Mouse (Mus musculus) 416B (cell line): ENCODE measurements at regions not wholly inside any gene's neighbourhood (a gene's known extent, or its start where the extent isn't known, plus 50 kb on each side); places are given as distances from the start of the nearest gene placed in this dataset.

Experiments
- DNase-seq: peaks from one replicate; pipeline ENCODE4 v3.0.0; 2011; ENCODE audit warnings: low read depth

- no peak for DNase-seq
These were observed 115.3 kb downstream of the Rgs21 start for GRCm38 (mm10) chr1:144452141-144452540.

- DNase-seq = no peak
These were observed 115.7 kb downstream of the Rgs21 start for GRCm38 (mm10) chr1:144451731-144452130.

GRCm38 (mm10) chr1:144436617-144437016, 130.8 kb downstream of the Rgs21 start:
- DNase-seq = peak; percentile 75

GRCm38 (mm10) chr1:144432816-144433215, 134.7 kb downstream of the Rgs21 start:
- no peak for DNase-seq

- DNase-seq = peak; percentile 81
These were observed 135.8 kb downstream of the Rgs21 start for GRCm38 (mm10) chr1:144431535-144432276.

GRCm38 (mm10) chr1:144421374-144421773, 146.1 kb downstream of the Rgs21 start:
- no peak for DNase-seq

GRCm38 (mm10) chr1:144406387-144407383, 157.6 kb upstream of the Rgs1 start:
- DNase-seq = peak; percentile 88

GRCm38 (mm10) chr1:144405724-144406123, 156.7 kb upstream of the Rgs1 start:
- no peak for DNase-seq

- no peak for DNase-seq
These were observed 156.0 kb upstream of the Rgs1 start for GRCm38 (mm10) chr1:144405031-144405430.

GRCm38 (mm10) chr1:144379991-144380594, 131.1 kb upstream of the Rgs1 start:
- peak; percentile 80 for DNase-seq

GRCm38 (mm10) chr1:144374121-144374520, 125.1 kb upstream of the Rgs1 start:
- no peak for DNase-seq

GRCm38 (mm10) chr1:144367492-144367891, 118.5 kb upstream of the Rgs1 start:
- DNase-seq = no peak

- peak; percentile 79 for DNase-seq
These were observed 106.7 kb upstream of the Rgs1 start for GRCm38 (mm10) chr1:144355560-144356310.

GRCm38 (mm10) chr1:144355041-144355440, 106.0 kb upstream of the Rgs1 start:
- DNase-seq = peak; percentile 52

- peak; percentile 77 for DNase-seq
These were observed 104.3 kb upstream of the Rgs1 start for GRCm38 (mm10) chr1:144353320-144353719.

- DNase-seq = no peak
These were observed 94.8 kb upstream of the Rgs1 start for GRCm38 (mm10) chr1:144343820-144344219.

GRCm38 (mm10) chr1:144343299-144343698, 94.3 kb upstream of the Rgs1 start:
- DNase-seq = peak; percentile 94

GRCm38 (mm10) chr1:144337572-144337971, 88.5 kb upstream of the Rgs1 start:
- no peak for DNase-seq

- DNase-seq = peak; percentile 99
These were observed 81.5 kb upstream of the Rgs1 start for GRCm38 (mm10) chr1:144330365-144331050.

GRCm38 (mm10) chr1:144319406-144319805, 70.4 kb upstream of the Rgs1 start:
- DNase-seq = no peak

GRCm38 (mm10) chr1:144318289-144318688, 69.2 kb upstream of the Rgs1 start:
- peak; percentile 99 for DNase-seq
